Mouse (Mus musculus) embryonic facial prominence, embryonic 10.5 days (tissue): ENCODE data around the gene Als2cl. TPM values are rescaled to one million over a fixed set of nuclear protein-coding genes. Genes with fewer than 3 reads are reported as not detected.

ENCODE experiments used
- DNase-seq: peaks from one replicate; pipeline ENCODE4 v3.0.0-alpha.2; 2017; ENCODE audit warnings: low spot score
- H3K27ac ChIP-seq: fragments of 300-500 bp; sonication (generic); replicated peaks from 2 replicates; pipeline ENCODE4 v1.5.1; 2016; ENCODE audit warnings: mild to moderate bottlenecking
- H3K27me3 ChIP-seq: fragments of 300-500 bp; sonication (generic); replicated peaks from 2 replicates; pipeline ENCODE4 v1.6.1; 2016; ENCODE audit warnings: low read depth, mild to moderate bottlenecking; ENCODE audit not compliant: poor library complexity, severe bottlenecking
- H3K36me3 ChIP-seq: fragments of 300-500 bp; sonication (generic); replicated peaks from 2 replicates; pipeline ENCODE4 v1.6.1; 2016; ENCODE audit warnings: mild to moderate bottlenecking, moderate library complexity
- H3K4me1 ChIP-seq: fragments of 300-500 bp; sonication (generic); 2 replicates; pipeline ENCODE4 v1.6.1; 2016
- H3K4me3 ChIP-seq: fragments of 300-500 bp; sonication (generic); 2 replicates; pipeline ENCODE4 v1.5.1; 2016; ENCODE audit warnings: mild to moderate bottlenecking, moderate library complexity
- H3K9me3 ChIP-seq: fragments of 300-500 bp; sonication (generic); 2 replicates; pipeline ENCODE4 v1.6.1; 2016; ENCODE audit warnings: mild to moderate bottlenecking
- WGBS: fragments of 180-500 bp; shearing (Covaris S2); methylation state at CpG from one replicate; pipeline ENCODE4 v1.1.7; 2016; 5-methylcytosine and 5-hydroxymethylcytosine counted together
- polyA plus RNA-seq: library from polyadenylated mRNA; unstranded; fragments of >200 nt; fragmentation: Nextera tagmentation; extraction: Ambion mirVana; gene quantifications from 2 replicates; pipeline ENCODE4 v1.2.1, GENCODE M21; 2016

Gene Als2cl
- polyA plus RNA-seq: 1.5 and 2.1 TPM in 2 replicates

GRCm38 (mm10) chr9:110879191-110879920 lies at the start of gene Als2cl:
Gene Als2cl, plus strand, starts transcription at chr9:110879870.
- 14% methylated on average over 12 of the region's 12 CpGs for WGBS
- H3K27me3 ChIP-seq: peaks cover 74% of the 10 kb centered on the region

DNA sequence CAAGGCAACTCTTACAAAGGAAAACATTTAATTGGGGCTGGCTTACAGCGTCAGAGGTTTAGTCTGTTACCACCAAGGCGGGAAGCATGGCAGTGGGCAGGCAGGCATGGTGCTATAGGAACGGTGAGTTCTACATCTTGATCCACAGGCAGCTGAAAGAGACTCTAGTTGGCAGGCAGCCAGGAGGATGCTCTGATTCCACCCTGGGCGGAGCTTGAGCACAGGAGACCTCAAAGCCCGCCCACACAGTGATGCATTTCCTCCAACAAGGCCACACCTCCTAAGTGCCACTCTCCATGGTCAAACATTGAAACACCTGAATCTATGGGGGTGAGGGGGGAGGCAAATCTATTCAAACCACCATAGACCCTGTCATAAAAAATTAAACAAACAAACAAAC lies 46.6 kb upstream of the Als2cl start:
- WGBS: 87% methylated on average over 5 of the region's 5 CpGs
- DNase-seq: peak; percentile 23
- Histone ChIP-seq H3K27me3 (0 out of 2 replicates have a peak, but pooled peaks cover 8% of the 10 kb centered on the region), H3K4me1 (peaks cover 8% of the 10 kb centered on the region; the same call in 1 of the 2 replicates), H3K36me3 (no peaks in the 10 kb centered on the region), H3K27ac (no peak overlapping the region), H3K4me3 (no peak overlapping the region), H3K9me3 (no peaks in the 10 kb centered on the region)

More at GRCm38 (mm10) chr9:110879191-110879920, at the start of gene Als2cl:
- Histone ChIP-seq H3K9me3 (no peaks in the 10 kb centered on the region), H3K36me3 (no peaks in the 10 kb centered on the region), H3K27ac (peak within 1 kb of the TSS; percentile 65), H3K4me1 (peaks cover 37% of the 10 kb centered on the region), H3K4me3 (peak within 1 kb of the TSS; percentile 70)
- peak; percentile 36 for DNase-seq

GRCm38 (mm10) chr9:110834411-110834810 lies 45.3 kb upstream of the Als2cl start, which contains the start of gene Prss45:
Gene Prss45, plus strand, starts transcription at chr9:110834588.
- Histone ChIP-seq H3K4me3 (no peak within 1 kb of the TSS), H3K27me3 (0 out of 2 replicates have a peak, but pooled peaks cover 8% of the 10 kb centered on the region), H3K4me1 (peaks cover 8% of the 10 kb centered on the region; the same call in 1 of the 2 replicates), H3K27ac (no peak within 1 kb of the TSS), H3K36me3 (no peaks in the 10 kb centered on the region), H3K9me3 (no peaks in the 10 kb centered on the region)
- WGBS: 77% methylated on average over 19 of the region's 19 CpGs
- no peak for DNase-seq

DNA sequence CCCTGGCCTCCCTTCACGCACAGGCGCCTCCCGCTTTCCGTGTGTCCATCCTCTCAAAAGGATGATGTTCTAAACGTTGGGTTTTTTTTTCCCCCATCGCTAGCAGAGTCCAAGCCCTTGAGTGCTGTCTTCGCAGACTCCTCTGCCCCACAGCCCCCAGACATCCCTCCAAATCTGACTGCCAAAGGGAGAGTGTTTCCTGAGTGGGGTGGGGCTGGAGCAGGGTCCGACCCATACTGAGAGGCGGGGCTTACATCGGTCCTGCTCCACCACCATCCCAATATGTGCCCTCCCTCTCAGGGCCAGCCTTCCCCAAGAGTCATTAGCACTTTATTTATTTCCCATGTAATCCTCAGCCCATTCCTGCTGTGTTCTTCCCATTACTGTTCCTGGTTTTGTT lies 44.7 kb upstream of the Als2cl start:
- WGBS: 35% methylated on average over 10 of the region's 10 CpGs
- peaks cover 8% of the 10 kb centered on the region; the same call in 1 of the 2 replicates for H3K4me1 ChIP-seq
- no peak for DNase-seq
- no peak overlapping the region for H3K27ac ChIP-seq
- no peak overlapping the region for H3K4me3 ChIP-seq
- no peaks in the 10 kb centered on the region for H3K36me3 ChIP-seq
- no peaks in the 10 kb centered on the region for H3K9me3 ChIP-seq
- H3K27me3 ChIP-seq: 0 out of 2 replicates have a peak, but pooled peaks cover 8% of the 10 kb centered on the region

DNA sequence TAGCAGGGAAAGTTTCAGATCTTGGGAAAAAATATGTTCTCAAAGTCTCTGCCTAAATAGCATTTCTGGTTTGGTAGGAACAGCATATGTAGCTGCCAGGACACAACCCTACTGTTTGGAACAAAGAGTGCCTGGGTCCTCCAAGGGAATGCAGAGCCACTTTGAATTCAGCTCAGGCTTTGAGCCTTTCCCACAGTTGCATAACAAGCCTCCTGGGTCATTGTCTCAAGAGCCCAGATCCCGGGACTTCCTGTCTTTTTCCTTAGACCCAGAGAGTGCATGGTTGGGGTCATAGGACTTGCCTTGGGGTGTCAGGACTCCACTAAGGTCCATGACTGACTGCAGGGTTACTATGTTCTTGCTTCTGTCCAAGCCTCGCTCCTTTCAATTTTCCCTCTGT lies 43.6 kb upstream of the Als2cl start:
- no peak for DNase-seq
- no peak overlapping the region for H3K4me3 ChIP-seq
- H3K4me1 ChIP-seq: peaks cover 8% of the 10 kb centered on the region; the same call in 1 of the 2 replicates
- 0 out of 2 replicates have a peak, but pooled peaks cover 8% of the 10 kb centered on the region for H3K27me3 ChIP-seq
- H3K36me3 ChIP-seq: no peaks in the 10 kb centered on the region
- H3K9me3 ChIP-seq: no peaks in the 10 kb centered on the region
- H3K27ac ChIP-seq: no peak overlapping the region
- WGBS: 52% methylated on average over 2 of the region's 2 CpGs

DNA sequence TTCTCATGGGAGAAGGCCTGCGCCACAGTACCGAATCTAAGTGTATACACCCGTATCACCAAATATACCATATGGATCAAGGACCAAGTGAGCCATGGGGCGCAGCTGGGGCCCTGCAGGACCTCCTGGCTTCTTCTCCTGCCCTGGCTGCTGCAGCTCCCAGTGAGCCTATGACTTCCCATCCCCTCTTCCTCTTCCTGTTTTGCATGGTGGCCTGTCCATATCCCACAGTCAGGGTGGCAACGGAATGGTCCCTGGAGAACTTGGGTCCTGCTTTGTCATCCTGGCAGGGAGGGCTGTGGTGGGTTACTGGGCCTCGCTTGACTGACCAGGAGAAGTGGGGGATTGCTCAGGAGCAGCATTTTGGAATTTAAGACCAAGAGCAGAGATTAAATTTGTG lies 38.8 kb upstream of the Als2cl start:
- no peaks in the 10 kb centered on the region for H3K36me3 ChIP-seq
- no peaks in the 10 kb centered on the region for H3K27me3 ChIP-seq
- 84% methylated on average over 6 of the region's 6 CpGs for WGBS
- DNase-seq: no peak
- H3K9me3 ChIP-seq: no peaks in the 10 kb centered on the region
- no peak overlapping the region for H3K4me3 ChIP-seq
- H3K4me1 ChIP-seq: 0 out of 2 replicates have a peak, but pooled peaks cover 3% of the 10 kb centered on the region
- no peak overlapping the region for H3K27ac ChIP-seq

GRCm38 (mm10) chr9:110841438-110841837 lies 38.2 kb upstream of the Als2cl start:
- no peak overlapping the region for H3K27ac ChIP-seq
- no peaks in the 10 kb centered on the region for H3K9me3 ChIP-seq
- no peak for DNase-seq
- H3K27me3 ChIP-seq: no peaks in the 10 kb centered on the region
- no peak overlapping the region for H3K4me3 ChIP-seq
- WGBS: 88% methylated on average over 2 of the region's 2 CpGs
- no peaks in the 10 kb centered on the region for H3K4me1 ChIP-seq
- H3K36me3 ChIP-seq: no peaks in the 10 kb centered on the region

DNA sequence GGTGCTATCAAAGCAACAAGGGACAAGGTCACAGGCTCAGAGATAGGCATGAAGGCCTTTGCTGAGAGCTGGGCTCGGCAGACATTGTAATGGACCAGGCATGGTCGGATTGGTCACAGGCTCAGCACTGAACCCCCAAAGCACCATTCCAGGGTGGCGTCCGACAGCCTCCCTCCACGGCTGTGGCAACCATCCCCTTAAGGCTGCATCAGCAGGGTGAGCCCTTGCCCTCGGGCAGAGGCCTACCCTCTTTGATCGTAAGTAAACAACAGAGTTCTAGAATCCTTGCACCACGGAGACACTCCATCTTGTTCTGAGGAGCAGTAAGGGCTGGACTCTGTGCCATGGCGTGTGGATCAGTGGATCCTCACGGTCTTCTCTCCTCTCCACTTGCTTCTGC lies 35.5 kb upstream of the Als2cl start, which contains the start of gene Prss46:
Gene Prss46, plus strand, starts transcription at position 301 of the 400 bp plus-strand sequence.
- DNase-seq: no peak
- no peaks in the 10 kb centered on the region for H3K36me3 ChIP-seq
- no peaks in the 10 kb centered on the region for H3K9me3 ChIP-seq
- no peak within 1 kb of the TSS for H3K4me3 ChIP-seq
- no peaks in the 10 kb centered on the region for H3K27me3 ChIP-seq
- H3K27ac ChIP-seq: no peak within 1 kb of the TSS
- H3K4me1 ChIP-seq: no peaks in the 10 kb centered on the region; the same call in 1 of the 2 replicates
- 84% methylated on average over 10 of the region's 10 CpGs for WGBS

GRCm38 (mm10) chr9:110849162-110849561 lies 30.5 kb upstream of the Als2cl start:
- peaks cover 2% of the 10 kb centered on the region; the same call in 1 of the 2 replicates for H3K4me1 ChIP-seq
- no peak overlapping the region for H3K4me3 ChIP-seq
- 87% methylated on average over 7 of the region's 7 CpGs for WGBS
- H3K27ac ChIP-seq: no peak overlapping the region
- no peaks in the 10 kb centered on the region for H3K9me3 ChIP-seq
- DNase-seq: no peak
- H3K27me3 ChIP-seq: no peaks in the 10 kb centered on the region
- H3K36me3 ChIP-seq: no peaks in the 10 kb centered on the region

- no peak overlapping the region for H3K4me3 ChIP-seq
- H3K4me1 ChIP-seq: peaks cover 17% of the 10 kb centered on the region
- WGBS: 80% methylated on average over 7 of the region's 7 CpGs
- DNase-seq: no peak
- H3K36me3 ChIP-seq: no peaks in the 10 kb centered on the region
- H3K27ac ChIP-seq: no peak overlapping the region
- H3K9me3 ChIP-seq: no peaks in the 10 kb centered on the region
- H3K27me3 ChIP-seq: peaks cover 47% of the 10 kb centered on the region
Observed at GRCm38 (mm10) chr9:110855903-110856302, 23.8 kb upstream of the Als2cl start.

GRCm38 (mm10) chr9:110856920-110857319 lies 22.8 kb upstream of the Als2cl start:
- DNase-seq: no peak
- WGBS: 64% methylated on average over 4 of the region's 4 CpGs
- Histone ChIP-seq H3K4me3 (no peak overlapping the region), H3K27ac (no peak overlapping the region), H3K27me3 (peaks cover 48% of the 10 kb centered on the region), H3K4me1 (peaks cover 17% of the 10 kb centered on the region), H3K36me3 (no peaks in the 10 kb centered on the region), H3K9me3 (no peaks in the 10 kb centered on the region)

- Histone ChIP-seq H3K27me3 (peaks cover 48% of the 10 kb centered on the region), H3K27ac (peak within 1 kb of the TSS; percentile 65; the same call in 1 of the 2 replicates), H3K4me1 (peaks cover 17% of the 10 kb centered on the region), H3K9me3 (no peaks in the 10 kb centered on the region), H3K36me3 (no peaks in the 10 kb centered on the region), H3K4me3 (peak within 1 kb of the TSS; percentile 58)
- WGBS: 9% methylated on average over 50 of the region's 50 CpGs
- DNase-seq: peak; percentile 61
Observed at GRCm38 (mm10) chr9:110857781-110858472, 21.7 kb upstream of the Als2cl start, which contains the start of gene Prss50. Gene Prss50, plus strand, starts transcription at chr9:110857967.
